Mouse (Mus musculus) 3T3-L1 (cell line): ENCODE data around the gene Gm49393.
"Not testable (repeated sequence)": the region's sequence is repeated elsewhere in the genome, so short reads cannot be mapped to it uniquely, and the experiment has no call there.

Experiments used
- DNase-seq: peaks from one replicate; pipeline ENCODE4 v3.0.0-alpha.2; 2015; ENCODE audit warnings: low read depth, low spot score

The Gm49393 gene

DNA sequence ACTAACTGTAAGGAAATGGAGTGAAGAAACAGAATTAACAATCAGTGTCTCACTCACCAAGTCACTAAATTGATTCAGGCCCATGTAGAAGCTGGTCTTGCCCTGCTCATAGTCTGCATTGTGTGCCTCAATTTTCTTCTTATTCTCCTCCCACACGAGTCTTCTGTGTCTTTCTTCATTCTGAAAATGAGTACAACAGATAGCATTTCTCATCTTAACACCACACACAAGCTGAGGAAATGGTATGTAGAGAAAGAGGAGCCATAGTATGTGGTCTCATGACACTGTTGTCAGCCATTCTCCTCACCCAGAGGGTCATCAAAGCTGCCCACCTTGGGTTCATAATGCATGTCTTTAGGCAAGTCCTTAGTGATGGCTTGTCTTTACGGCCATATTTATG lies at the start of gene Gm49393:
Gene Gm49393 (minus strand): TSS at position 101 of the 400 bp plus-strand sequence.
- DNase-seq, result not testable (repeated sequence)

DNA sequence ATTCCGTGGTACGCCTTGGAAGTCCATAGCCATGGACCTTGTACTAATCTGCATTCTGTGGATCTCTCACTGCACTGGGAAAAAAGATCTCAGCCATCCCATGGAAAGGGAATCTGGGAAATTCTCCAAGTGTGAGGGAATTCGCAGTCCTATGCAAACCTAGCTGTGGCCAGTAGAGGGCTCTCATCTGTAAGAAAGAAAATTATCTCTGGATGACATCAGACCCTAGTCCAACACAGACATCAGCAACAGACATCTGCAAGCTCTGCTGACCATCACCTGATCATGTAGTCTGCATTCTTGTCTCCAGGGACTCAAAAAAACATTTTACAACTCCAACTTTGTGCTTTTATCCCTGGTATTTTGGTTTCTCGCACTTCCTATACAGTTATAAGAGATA lies 36.9 kb upstream of the Gm49393 start:
- peak; percentile 47 for DNase-seq

DNA sequence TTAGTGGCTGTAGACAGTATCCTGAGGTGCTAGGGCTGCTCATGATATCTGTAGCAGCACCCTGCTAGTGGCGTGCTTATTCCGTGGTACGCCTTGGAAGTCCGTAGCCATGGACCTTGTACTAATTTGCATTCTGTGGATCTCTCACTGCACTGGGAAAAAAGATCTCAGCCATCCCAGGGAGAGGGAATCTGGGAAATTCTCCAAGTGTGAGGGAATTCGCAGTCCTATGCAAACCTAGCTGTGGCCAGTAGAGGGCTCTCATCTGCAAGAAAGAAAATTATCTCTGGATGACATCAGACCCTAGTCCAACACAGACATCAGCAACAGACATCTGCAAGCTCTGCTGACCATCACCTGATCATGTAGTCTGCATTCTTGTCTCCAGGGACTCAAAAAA lies 28.6 kb upstream of the Gm49393 start:
- DNase-seq, result not testable (repeated sequence)

DNA sequence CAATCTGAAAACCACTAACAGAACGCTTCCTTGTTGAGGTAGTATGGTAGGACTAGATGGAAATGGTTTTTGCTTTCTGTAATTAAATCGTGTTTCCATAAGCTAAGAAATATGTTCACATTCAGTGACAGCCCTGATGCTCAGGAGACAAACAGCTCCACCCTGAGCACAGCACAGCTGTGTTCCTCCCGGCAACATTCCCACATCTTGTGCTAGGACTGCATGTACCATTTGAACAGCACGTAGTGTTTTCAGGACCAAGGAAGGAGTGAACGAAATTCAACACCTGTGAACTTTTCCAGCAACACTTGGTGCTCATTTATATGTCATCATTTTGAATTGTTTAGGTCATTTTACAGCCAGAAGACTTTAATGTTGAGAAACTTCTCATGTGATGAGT lies 26.3 kb upstream of the Gm49393 start:
- DNase-seq, result peak; percentile 27

DNA sequence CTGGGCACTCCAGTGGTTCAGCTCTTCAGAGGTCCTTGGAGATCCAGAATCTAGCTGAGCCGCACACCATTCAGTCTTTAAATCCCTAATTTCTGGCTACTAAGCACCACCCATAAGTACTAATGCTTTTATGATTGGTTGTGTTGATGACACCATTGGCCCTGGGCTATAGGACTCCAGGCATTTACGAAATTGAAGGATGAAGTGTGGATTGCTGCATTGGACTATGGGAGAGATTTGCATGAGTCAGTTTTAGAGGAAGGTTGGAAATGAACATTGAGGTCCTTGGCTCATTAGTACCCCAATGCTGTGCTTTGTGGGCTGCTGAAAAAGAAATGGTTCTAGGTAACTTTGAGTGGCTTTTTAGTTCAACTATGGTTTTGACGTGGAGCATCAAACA lies 6.5 kb upstream of the Gm49393 start, which contains the start of gene Tpbpa:
Gene Tpbpa (minus strand): TSS at position 101 of the 400 bp plus-strand sequence.
- not testable (repeated sequence) for DNase-seq

DNA sequence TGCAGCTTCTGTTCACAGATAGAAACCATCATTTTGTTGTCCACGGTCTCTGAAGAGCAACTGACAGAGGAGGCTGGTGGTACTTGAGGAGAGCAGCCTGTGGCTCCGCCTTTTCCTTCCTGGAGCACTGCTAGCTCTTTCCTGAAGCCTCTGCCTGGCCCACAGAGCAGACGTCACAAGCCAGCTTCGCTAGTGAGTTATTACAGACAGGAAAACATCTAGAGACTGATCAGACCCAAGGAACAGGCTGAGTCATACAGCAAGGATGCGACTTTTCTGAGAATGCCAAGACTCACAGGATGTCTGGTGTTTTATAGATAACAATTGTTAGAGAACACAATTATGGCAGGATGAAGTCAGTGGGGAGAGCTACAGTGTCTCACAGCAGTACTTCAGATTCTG lies 1.1 kb upstream of the Gm49393 start, which contains the start of the genes Gm49391 and Ctla2a:
Gene Gm49391 (minus strand): TSS at position 72 of the 402 bp plus-strand sequence.
Gene Ctla2a (minus strand): TSS at position 126 of the 402 bp plus-strand sequence.
- peak; percentile 86 for DNase-seq

DNA sequence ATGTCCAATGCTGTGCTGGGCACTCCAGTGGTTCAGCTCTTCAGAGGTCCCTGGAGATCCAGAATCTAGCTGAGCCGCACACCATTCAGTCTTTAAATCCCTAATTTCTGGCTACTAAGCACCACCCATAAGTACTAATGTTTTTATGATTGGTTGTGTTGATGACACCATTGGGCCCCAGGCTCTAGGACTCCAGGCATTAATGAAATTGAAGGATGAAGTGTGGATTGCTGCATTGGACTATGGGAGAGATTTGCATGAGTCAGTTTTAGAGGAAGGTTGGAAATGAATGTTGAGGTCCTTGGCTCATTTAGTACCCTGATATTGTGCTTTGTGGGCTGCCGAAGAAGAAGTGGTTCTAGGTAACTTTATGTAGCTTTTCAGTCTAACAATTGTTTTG lies 30.6 kb downstream of the Gm49393 start, which contains the start of gene Tpbpb:
Gene Tpbpb (minus strand): TSS at position 101 of the 400 bp plus-strand sequence.
- not testable (repeated sequence) for DNase-seq

DNA sequence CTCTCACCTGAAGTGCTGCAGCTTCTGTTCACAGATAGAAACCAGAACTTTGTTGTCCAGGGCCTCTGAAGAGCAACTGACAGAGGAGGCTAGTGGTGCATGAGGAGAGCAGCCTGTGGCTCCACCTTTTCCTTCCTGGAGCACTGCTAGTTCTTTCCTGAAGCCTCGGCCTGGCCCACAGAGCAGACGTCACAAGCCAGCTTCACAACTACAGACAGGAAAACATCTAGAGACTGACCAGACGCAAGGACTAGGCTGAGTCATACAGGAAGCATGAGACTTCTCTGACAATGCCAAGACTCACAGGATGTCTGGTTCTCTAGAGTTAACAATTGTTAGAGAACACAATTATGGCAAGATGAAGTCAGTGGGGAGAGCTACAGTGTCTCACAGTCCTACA lies 38.1 kb downstream of the Gm49393 start, which contains the start of gene Ctla2b:
Gene Ctla2b (minus strand): TSS at position 120 of the 400 bp plus-strand sequence.
- DNase-seq, result peak; percentile 90

DNA sequence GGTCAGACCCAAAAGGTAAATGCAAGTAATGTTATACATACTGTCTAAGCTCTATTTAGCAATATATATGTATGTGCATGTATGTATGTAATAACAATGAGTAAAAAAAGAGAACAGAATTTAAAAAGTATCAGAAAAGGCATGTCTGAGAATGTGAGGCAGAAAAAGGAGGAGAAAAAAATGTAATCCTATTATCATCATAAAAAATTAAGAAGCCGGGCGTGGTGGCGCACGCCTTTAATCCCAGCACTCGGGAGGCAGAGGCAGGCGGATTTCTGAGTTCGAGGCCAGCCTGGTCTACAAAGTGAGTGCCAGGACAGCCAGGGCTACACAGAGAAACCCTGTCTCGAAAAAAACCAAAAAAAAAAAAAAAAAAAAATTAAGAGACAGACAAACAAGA lies 38.6 kb downstream of the Gm49393 start, which contains the start of gene Gm49392:
Gene Gm49392 (minus strand): TSS at position 101 of the 400 bp plus-strand sequence.
- not testable (repeated sequence) for DNase-seq

DNA sequence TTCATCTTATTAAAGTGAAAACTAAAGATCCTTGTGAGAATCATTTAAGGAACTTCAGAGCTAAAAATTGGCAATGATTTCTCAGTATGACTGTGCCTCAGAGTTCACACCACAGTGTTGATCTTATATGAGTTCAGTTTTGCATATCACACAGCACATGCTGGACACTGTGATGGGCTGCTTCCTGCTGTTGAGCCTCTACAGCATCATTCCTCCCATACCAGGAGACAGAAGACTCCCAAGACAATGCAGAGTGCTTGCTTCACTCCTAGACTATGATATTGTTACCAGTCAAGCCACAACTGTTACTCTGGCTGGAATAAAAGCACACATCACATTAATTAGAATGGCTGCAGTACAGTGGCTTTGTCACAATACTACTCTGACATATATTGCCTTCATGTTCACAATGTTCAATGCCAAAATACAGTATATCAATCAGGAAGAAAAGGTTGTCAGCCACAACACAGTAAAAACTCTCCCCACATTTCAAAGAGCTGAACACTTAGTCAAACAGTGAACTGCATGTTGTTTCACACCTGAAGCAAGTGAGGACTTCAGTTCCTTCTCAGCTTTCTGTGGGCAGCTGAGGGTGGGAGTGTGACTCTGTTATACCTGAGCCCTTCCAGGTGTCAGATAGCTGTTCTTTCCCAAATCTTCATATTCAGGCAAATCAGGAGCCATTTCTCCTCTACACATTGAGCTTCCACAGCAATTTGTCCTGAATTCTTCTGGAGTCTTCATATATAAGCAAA lies 39.8 kb downstream of the Gm49393 start:
- no peak for DNase-seq

DNA sequence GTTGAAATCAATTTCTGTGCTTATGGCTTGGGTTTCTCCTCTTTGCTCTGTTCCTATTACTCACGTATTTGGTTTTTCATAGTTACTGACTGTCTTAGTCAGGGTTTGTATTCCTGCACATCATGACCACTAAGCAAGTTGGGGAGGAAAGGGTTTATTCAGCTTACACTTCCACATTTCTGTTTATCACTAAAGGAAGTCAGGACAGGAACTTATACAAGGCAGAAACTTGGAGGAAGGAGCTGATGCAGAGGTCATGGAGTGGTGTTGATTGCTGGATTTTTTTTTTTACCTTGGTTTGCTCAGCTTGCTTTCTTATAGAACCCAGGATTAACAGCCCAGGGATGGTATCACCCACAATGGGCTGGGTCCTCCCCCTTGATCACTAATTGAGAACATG lies 43.1 kb downstream of the Gm49393 start:
- DNase-seq, result no peak

DNA sequence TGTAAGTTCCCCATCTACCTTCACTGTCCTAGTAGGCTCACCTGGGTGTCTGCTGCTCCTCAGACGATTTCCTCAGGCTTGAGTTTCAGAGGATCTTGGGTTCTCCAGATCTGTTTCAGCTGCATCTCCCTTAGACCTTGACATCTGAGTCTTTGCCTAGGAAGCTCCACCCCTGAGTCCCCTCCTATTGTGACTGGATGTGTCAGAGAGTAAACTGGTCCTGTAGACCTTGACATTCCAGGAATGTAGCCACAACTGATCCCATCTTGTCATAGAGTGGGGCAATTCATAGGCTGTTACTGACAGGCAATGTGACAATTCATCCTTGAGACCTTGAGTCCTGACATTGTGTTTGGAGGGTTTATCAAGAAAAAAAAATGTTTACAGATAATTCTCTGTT lies 71.1 kb downstream of the Gm49393 start, which contains the start of gene 4930486L24Rik:
Gene 4930486L24Rik (minus strand): TSS at position 195 of the 400 bp plus-strand sequence.
- DNase-seq, result peak; percentile 8

DNA sequence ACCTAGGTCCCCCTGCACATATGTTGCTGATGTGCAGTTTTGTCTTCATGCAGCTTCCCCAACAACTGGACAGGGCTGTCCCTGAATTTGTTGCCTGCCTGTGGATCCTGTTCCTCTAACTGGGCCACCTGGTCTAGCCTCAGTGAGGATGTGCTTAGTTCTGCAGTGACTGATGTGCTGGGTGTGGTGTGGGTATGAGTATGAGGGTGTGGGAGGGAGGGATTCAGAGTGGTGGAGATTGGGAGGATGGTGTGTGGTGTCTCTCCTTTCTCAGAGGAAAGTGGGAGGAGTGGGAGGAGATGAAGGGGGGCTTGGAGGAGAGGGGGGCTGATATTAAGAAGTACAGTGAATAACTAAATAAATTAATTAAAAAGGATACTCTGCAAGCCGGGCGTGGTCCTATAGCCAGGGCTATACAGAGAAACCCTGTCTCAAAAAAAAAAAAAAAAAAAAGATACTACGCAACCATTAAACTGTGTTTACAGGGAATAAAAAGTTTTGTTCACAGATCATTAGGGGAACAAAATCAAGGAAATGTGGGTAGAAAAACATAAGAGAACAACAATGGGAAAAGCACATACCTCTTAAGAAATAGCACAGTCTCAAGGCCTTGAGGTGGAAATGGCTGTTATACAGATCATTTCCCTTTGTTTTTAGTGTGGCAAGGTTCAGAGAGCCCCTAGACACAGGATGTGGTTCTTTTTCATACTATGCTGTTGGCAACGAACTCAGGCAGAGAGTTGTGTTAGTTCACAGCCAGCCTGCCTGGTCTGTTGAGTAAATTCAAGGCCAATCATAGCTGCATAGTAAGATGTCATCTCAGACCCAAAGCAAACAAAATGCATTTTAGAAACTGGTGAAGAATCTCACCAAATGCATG lies 86.9 kb downstream of the Gm49393 start:
- peak; percentile 60 for DNase-seq

DNA sequence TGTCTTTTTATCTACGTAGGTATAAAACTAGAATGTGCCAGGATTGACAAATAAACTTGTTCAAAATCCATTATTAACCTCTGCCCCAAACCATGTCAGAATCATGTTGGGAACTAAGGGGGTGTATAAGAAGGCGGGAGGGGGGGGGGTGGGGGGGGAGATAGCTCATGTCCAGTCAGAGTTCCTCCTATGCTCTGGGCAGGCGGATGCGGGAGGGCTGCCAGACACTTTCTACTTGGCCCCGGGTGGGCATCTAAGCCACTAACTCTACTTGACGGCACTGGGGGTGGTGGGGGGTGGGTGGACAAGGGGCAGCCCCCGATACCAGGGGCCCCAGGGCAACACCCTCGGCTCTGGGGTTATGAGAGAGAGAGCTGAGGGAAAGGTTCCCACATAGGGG lies 92.2 kb downstream of the Gm49393 start:
- DNase-seq, result no peak

DNA sequence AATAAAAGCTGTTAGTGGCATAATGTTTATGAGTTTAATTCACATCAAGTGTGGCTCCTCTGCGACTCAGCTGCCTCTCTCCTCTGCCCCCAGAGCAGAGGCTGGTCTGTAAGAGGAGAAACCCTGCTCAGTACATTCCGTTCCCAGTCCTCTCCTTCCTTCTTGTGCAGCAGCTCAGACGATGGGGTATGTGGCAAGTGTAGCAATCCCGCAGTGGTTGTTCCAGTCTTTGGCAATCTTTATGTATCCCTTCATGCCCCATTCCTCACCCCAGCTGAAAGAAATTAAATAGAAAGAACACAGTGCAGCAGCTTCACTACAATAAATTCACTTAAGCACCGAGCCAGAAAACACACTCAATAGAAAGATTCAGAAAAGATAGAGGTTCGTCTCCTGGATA lies 92.7 kb downstream of the Gm49393 start:
- no peak for DNase-seq

DNA sequence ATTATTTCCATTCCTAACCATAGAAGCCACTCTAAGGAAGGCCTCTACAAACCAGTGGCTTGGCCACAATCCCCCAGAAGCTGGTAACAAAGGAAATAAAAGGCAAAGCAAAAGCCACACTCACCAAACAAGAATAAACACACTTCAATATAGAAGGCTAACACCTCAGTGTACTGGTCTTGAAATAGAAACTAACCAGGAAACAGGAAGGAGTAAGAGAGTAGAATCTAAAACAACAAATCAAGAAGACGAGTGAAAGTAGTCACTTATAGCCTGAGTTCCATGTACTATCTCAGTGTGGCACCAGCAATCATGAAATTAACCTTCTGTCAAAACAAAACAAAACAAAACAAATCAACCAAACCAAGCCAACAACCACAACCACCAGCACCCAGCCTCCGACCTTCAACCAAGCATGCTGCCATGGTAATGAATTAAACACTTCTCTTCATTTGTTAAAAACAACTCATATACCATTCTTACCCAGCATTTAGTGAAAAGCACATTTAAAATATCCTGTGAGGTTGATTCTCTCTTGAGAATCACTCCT lies 96.0 kb downstream of the Gm49393 start:
- no peak for DNase-seq

DNA sequence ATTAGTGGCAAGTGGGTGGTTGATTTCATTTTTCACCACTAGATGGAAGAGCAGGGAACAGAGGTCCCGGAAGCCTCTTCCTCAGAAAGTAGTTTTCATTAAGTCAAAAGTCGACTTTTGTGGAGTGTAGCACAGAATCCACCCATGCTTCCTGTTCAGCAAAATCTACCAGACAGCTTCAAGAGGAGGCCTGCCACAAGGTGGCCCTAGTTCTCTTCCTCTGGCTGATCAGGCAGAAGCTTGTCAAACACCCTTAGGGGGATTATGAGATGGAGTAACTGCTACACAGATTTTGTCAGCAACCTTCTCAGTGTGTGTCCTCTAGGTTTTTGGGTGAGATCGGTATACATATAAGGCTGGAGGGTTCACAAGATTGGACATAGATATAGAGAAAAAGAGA lies 109.3 kb downstream of the Gm49393 start:
- peak; percentile 35 for DNase-seq

DNA sequence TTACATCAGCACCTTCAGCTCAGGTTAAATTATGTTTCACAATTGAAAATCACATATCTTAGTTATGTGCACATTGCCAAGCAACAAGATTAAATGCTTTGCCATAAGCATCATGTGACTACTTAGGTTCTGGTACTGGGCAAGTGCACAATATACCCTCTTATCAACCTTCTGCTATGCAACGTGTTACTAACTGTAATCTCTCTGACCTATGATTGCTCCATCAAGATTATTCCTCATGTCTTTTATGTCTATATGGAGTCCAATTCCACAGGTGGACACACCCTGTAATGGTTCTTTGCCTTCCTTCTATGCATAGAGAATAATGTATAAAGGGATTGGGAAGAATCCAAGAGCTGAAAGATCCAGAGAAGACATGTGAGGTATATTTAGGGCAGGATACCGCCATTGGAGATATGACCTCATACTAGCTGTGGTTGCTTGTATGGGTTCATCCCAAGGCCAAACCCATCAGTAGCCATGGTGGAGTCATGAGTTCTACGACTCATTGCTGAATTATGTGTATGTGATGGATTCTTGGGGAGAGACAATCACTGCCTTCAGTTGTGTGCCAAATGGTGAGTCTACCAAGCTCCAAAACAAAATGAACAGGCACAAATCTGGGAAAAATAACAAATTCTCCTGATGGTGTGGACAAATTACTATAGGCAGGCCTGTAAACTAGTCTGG lies 114.8 kb downstream of the Gm49393 start:
- peak; percentile 86 for DNase-seq

DNA sequence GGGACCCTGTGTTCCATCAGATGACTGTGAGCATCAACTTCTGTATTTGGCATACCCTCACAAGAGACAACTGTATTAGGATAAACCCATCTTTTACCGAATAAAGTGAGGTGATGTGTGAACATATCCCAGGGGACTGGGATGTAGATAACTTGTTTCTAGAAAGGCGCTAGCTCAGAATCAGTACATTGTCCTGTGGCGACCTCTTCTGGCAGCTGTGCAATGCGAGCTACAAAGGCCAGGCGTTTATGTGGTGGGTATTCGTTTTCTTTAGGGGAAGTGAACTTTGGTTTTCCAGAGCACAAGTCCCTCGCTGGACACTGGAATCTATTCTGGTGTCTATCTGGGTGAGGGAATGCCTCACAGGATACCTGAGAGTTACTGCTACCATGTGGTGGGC lies 115.9 kb downstream of the Gm49393 start:
- no peak for DNase-seq

DNA sequence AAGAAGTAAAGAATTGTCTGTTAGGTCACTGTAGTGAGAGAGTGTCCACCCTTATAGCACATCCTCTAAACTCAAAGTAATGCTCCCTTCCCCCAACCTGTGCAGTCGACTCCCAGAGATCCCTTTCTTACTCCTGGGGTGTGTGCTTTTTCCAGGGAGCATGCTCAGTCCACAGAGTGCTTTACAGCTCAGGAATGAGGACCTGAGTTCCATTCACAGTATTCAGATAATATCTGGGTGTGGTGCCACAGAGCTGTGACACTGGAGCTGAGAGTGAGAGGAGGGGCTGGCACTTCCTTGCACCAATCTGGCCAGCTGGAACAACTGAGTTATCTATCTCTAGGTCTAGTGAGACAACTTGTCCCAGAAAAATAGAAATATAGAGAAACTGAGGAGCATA lies 121.7 kb downstream of the Gm49393 start:
- DNase-seq, result no peak

DNA sequence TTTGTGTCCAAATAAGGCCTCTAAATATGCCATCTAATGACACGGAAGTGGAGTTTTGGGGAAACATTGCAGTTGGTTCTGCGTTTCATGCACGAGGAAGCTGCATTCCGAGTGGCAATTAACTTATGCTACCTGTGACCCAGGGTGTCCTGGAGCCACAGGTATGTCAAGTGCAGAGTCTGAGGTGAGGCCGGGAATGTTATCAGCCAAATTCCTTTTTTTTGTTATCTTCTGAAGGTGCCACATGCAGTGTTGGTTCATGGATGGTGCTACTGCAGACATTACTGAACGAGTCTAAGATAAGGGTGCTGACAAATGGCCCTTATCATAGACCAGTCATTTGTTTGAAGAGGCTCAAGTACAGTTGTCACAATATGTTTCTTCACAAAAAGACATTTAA lies 122.6 kb downstream of the Gm49393 start:
- DNase-seq, result no peak
